Comparison of ENCODE assay signal across 27 mouse cellular contexts in the genomic region with DNA sequence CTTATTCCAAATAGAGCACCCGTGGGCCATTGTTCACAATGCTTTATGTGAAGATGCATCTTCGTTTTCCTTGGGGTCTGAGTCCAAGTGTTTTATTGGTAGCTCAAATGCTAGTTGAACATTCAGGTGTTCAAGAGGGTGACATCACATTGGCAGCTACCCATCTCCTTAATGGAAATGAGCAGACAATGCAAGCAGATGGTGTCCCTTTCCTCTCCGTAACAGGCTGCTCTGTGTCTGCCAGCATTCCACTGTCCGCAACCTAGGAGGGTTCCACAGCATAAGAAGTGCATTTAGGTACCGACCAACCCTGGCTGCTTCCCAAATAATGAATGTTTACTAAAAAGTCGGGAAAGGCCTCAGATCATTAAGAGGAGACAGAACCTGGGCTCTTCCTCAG. TPM values are rescaled to one million over a fixed set of nuclear protein-coding genes. Genes with fewer than 3 reads are reported as not detected.
DNase-seq lines count a peak whose midpoint lies in the region; ATAC-seq and TF ChIP-seq lines count a peak whose summit lies in the region.
"Had no signal": no experiment of that assay in that cellular context is flagged by ENCODE, and none has a peak within 500 bp of the region (broad histone marks: within the 10 kb centered on the region; RNA-seq: fewer than 3 reads in every experiment).

No protein-coding gene starts in this region.

- H3K9me3 ChIP-seq in hindbrain, postnatal 0 days (ENCODE audit: low read length), result no peaks in the 10 kb centered on the region
- no peaks in the 10 kb centered on the region for H3K9me3 ChIP-seq in hindbrain, embryonic 12.5 days (replicated peaks)
- H3K9me3 ChIP-seq: embryonic facial prominence, embryonic 13.5 days; heart, embryonic 10.5 days; heart, embryonic 15.5 days; limb, embryonic 13.5 days; lung, embryonic 15.5 days; midbrain, embryonic 10.5 days; midbrain, embryonic 15.5 days; neural tube, embryonic 12.5 days had no signal

- H3K4me3 ChIP-seq in hindbrain, postnatal 0 days (ENCODE audit: low read length), result no peak overlapping the region
- H3K4me3 ChIP-seq in hindbrain, embryonic 12.5 days, result no peak overlapping the region
- H3K4me3 ChIP-seq: embryonic facial prominence, embryonic 13.5 days; heart, embryonic 10.5 days; heart, embryonic 15.5 days; left cerebral cortex, adult 2 months; limb, embryonic 13.5 days; lung, embryonic 15.5 days; midbrain, embryonic 10.5 days; midbrain, embryonic 15.5 days; myocyte; neural tube, embryonic 12.5 days had no signal

- H3K4me2 ChIP-seq in hindbrain, postnatal 0 days (ENCODE audit: low read depth, low read length), result no peak overlapping the region
- no peak overlapping the region for H3K4me2 ChIP-seq in hindbrain, embryonic 12.5 days (replicated peaks)
- H3K4me2 ChIP-seq: embryonic facial prominence, embryonic 13.5 days; heart, embryonic 15.5 days; limb, embryonic 13.5 days; liver, embryonic 11.5 days; lung, embryonic 15.5 days; midbrain, embryonic 15.5 days; neural tube, embryonic 12.5 days had no signal

- H3K27ac ChIP-seq in hindbrain, postnatal 0 days, result no peak overlapping the region
- H3K27ac ChIP-seq in hindbrain, embryonic 12.5 days, result no peak overlapping the region
- H3K27ac ChIP-seq: embryonic facial prominence, embryonic 13.5 days; heart, embryonic 10.5 days; heart, embryonic 15.5 days; left cerebral cortex, adult 2 months; limb, embryonic 13.5 days; lung, embryonic 15.5 days; midbrain, embryonic 10.5 days; midbrain, embryonic 15.5 days; neural tube, embryonic 12.5 days had no signal

- no peaks in the 10 kb centered on the region for H3K4me1 ChIP-seq in hindbrain, postnatal 0 days (ENCODE audit: insufficient read depth, low read length)
- no peaks in the 10 kb centered on the region for H3K4me1 ChIP-seq in hindbrain, embryonic 12.5 days
- H3K4me1 ChIP-seq: embryonic facial prominence, embryonic 13.5 days; limb, embryonic 13.5 days; lung, embryonic 15.5 days; midbrain, embryonic 15.5 days; neural tube, embryonic 12.5 days had no signal

- TF ChIP-seq CTCF in hindbrain, postnatal 0 days (IDR thresholded peaks at IDR 0.05; ENCODE audit: low read depth), result no peak

- intact Hi-C loops in left cerebral cortex, postnatal 4 days (cut with DNase I), result no loop called here

- H3K9ac ChIP-seq in hindbrain, postnatal 0 days (replicated peaks; ENCODE audit: low read length), result no peak overlapping the region
- H3K9ac ChIP-seq in hindbrain, embryonic 12.5 days, result no peak overlapping the region
- H3K9ac ChIP-seq: embryonic facial prominence, embryonic 13.5 days; forebrain, postnatal 0 days; heart, embryonic 15.5 days; limb, embryonic 13.5 days; lung, embryonic 15.5 days; midbrain, embryonic 15.5 days; neural tube, embryonic 12.5 days had no signal

- DNase-seq in hindbrain, postnatal 0 days (ENCODE audit: low spot score), result peak; percentile 51
- peak; percentile 94 for DNase-seq in cerebellum, adult 11-12 months
- peak; percentile 95 for DNase-seq in cerebellum, adult 9-11 months
- DNase-seq in thymus, postnatal 4 days, result no peak
- no peak for DNase-seq in adrenal gland, adult 8-10 months
- no peak for DNase-seq in left cerebral cortex, postnatal 4 days
- DNase-seq: adrenal gland, postnatal 25 days; embryo, embryonic 11 days; forebrain, postnatal 0 days; gastrocnemius, postnatal 10 days; kidney, adult 11 months; kidney, postnatal 14 days had no signal

- H3K36me3 ChIP-seq in hindbrain, postnatal 0 days (ENCODE audit: insufficient read depth, low read length), result no peaks in the 10 kb centered on the region
- H3K36me3 ChIP-seq in hindbrain, embryonic 12.5 days, result no peaks in the 10 kb centered on the region
- H3K36me3 ChIP-seq: embryonic facial prominence, embryonic 13.5 days; heart, embryonic 10.5 days; heart, embryonic 15.5 days; limb, embryonic 13.5 days; lung, embryonic 15.5 days; midbrain, embryonic 10.5 days; midbrain, embryonic 15.5 days; neural tube, embryonic 12.5 days had no signal

- 51% methylated on average over 6 of the region's 6 CpGs for WGBS in hindbrain, postnatal 0 days
- WGBS in hindbrain, embryonic 12.5 days, result 83% methylated on average over 6 of the region's 6 CpGs

- H3K27me3 ChIP-seq in hindbrain, postnatal 0 days (ENCODE audit: insufficient read depth, low read length), result no peaks in the 10 kb centered on the region
- no peaks in the 10 kb centered on the region for H3K27me3 ChIP-seq in hindbrain, embryonic 12.5 days
- H3K27me3 ChIP-seq: embryonic facial prominence, embryonic 13.5 days; heart, embryonic 15.5 days; limb, embryonic 13.5 days; midbrain, embryonic 15.5 days; neural tube, embryonic 12.5 days had no signal

- peak; percentile 64; the same call in 1 of the 2 replicates for ATAC-seq in hindbrain, postnatal 0 days
- ATAC-seq in hindbrain, embryonic 12.5 days (ENCODE audit: low FRiP score), result no peak
- ATAC-seq: CD4-positive, CD25-positive, alpha-beta regulatory T cell, adult 4 months; forebrain, postnatal 0 days; inflammation-experienced regulatory T-cells, adult 6 months; midbrain, embryonic 15.5 days had no signal

RNA-seq across cellular contexts. Expression of gene Slc4a3, which starts 26.7 kb away (rescaled TPM):
- 191 and 194 TPM in 2 replicates for total RNA-seq in hindbrain, postnatal 0 days (2014; rRNA removed)
- 90.0 and 96.4 TPM in 2 replicates for polyA plus RNA-seq in hindbrain, postnatal 0 days (2015; fragmentation: Nextera tagmentation; extraction: Ambion mirVana)
- polyA plus RNA-seq in hindbrain, embryonic 12.5 days (2016; fragmentation: Nextera tagmentation; extraction: Ambion mirVana), result 36.9 and 38.6 TPM in 2 replicates
- total RNA-seq in adrenal gland, adult 8-10 months (2022), result 100 to 1,000 TPM; 124 to 271 (median 199) TPM
- total RNA-seq in left cerebral cortex, postnatal 4 days (2021), result 100 to 1,000 TPM; 143 to 144 TPM
- total RNA-seq: granulocyte monocyte progenitor cell, adult 5-6 weeks had no signal
- polyA plus RNA-seq: CD4-positive, CD25-positive, alpha-beta regulatory T cell, adult 4 months had no signal

RNA-seq across cellular contexts. Expression of gene Stk11ip, which starts 51.4 kb away (rescaled TPM):
- total RNA-seq in hindbrain, postnatal 0 days (2014; rRNA removed), result 27.9 and 46.9 TPM in 2 replicates
- 13.5 and 14.0 TPM in 2 replicates for polyA plus RNA-seq in hindbrain, postnatal 0 days (2015; fragmentation: Nextera tagmentation; extraction: Ambion mirVana)
- 25.7 and 29.3 TPM in 2 replicates for polyA plus RNA-seq in hindbrain, embryonic 12.5 days (2016; fragmentation: Nextera tagmentation; extraction: Ambion mirVana)
- total RNA-seq in adrenal gland, adult 8-10 months (2022), result 10 to 100 TPM; 19.1 to 34.9 (median 31.3) TPM
- total RNA-seq in left cerebral cortex, postnatal 4 days (2021), result 10 to 100 TPM; 28.0 to 33.7 TPM

Comparison
In these comparisons a context has a peak if more than half of its experiments do, and no peak if none do; other contexts are left out.
1. DNase-seq: peak in hindbrain, postnatal 0 days (single experiment), cerebellum, adult 11-12 months (single experiment) and cerebellum, adult 9-11 months (single experiment); none in thymus, postnatal 4 days (single experiment), adrenal gland, adult 8-10 months (single experiment) and left cerebral cortex, postnatal 4 days (single experiment).